Mouse (Mus musculus) kidney, postnatal 0 days (tissue): ENCODE data around the gene Ccn2. TPM values are rescaled to one million over a fixed set of nuclear protein-coding genes. Genes with fewer than 3 reads are reported as not detected.
"Not testable (repeated sequence)": the region's sequence is repeated elsewhere in the genome, so short reads cannot be mapped to it uniquely, and the experiment has no call there.

Source experiments
- ATAC-seq: fragments of 200-750 bp; cut with Nextera tagmentation; replicated peaks from 2 replicates; pipeline ENCODE4 v1.8.0; 2017; ENCODE audit warnings: low read depth, moderate number of reproducible peaks, moderate TSS enrichment, moderate library complexity; ENCODE audit not compliant: low FRiP score
- DNase-seq: peaks from one replicate; pipeline ENCODE4 v3.0.0-alpha.2; 2016; ENCODE audit warnings: low spot score
- H3K27ac ChIP-seq: fragments of 300-500 bp; sonication (generic); 2 replicates; pipeline ENCODE4 v1.5.1; 2014; ENCODE audit warnings: mild to moderate bottlenecking
- H3K27me3 ChIP-seq: fragments of 300-500 bp; sonication (generic); 2 replicates; pipeline ENCODE4 v1.6.1; 2014; ENCODE audit warnings: low read length, mixed read lengths; ENCODE audit not compliant: insufficient read depth
- H3K36me3 ChIP-seq: fragments of 300-500 bp; sonication (generic); 2 replicates; pipeline ENCODE4 v1.6.1; 2014; ENCODE audit warnings: low read length, mixed read lengths; ENCODE audit not compliant: insufficient read depth
- H3K4me1 ChIP-seq: fragments of 300-500 bp; sonication (generic); replicated peaks from 2 replicates; pipeline ENCODE4 v1.6.1; 2014; ENCODE audit warnings: antibody characterized with exemption, low read length, mixed read lengths; ENCODE audit not compliant: insufficient read depth
- H3K4me2 ChIP-seq: fragments of 300-500 bp; sonication (generic); 2 replicates; pipeline ENCODE4 v1.6.1; 2014; ENCODE audit warnings: mild to moderate bottlenecking, low read length, moderate library complexity, mixed read lengths
- H3K4me3 ChIP-seq: fragments of 300-500 bp; sonication (generic); replicated peaks from 2 replicates; pipeline ENCODE4 v1.5.1; 2014; ENCODE audit warnings: low read depth, low read length
- H3K9ac ChIP-seq: fragments of 300-500 bp; sonication (generic); 2 replicates; pipeline ENCODE4 v1.6.1; 2014; ENCODE audit warnings: low read depth, low read length
- H3K9me3 ChIP-seq: fragments of 300-500 bp; sonication (generic); replicated peaks from 2 replicates; pipeline ENCODE4 v1.6.1; 2016; ENCODE audit warnings: low read length, inconsistent platforms, mixed read lengths
- CTCF ChIP-seq: IDR thresholded peaks from 2 replicates; pipeline ENCODE4 v1.5.1; 2016; ENCODE audit warnings: antibody characterized with exemption, low read depth, mild to moderate bottlenecking, moderate library complexity
- WGBS: fragments of 180-500 bp; shearing (Covaris S2); extraction: QIAGEN DNeasy Blood & Tissue Kit; methylation state at CpG from one replicate; pipeline ENCODE4 v1.1.7; 2014; 5-methylcytosine and 5-hydroxymethylcytosine counted together
- polyA plus RNA-seq: library from polyadenylated mRNA; unstranded; fragments of >200 nt; fragmentation: Nextera tagmentation; extraction: Ambion mirVana; gene quantifications from 2 replicates; pipeline ENCODE4 v1.2.1, GENCODE M21; 2015

The Ccn2 gene
- polyA plus RNA-seq, 1 experiment from 2014 or later: 18.4 TPM

DNA sequence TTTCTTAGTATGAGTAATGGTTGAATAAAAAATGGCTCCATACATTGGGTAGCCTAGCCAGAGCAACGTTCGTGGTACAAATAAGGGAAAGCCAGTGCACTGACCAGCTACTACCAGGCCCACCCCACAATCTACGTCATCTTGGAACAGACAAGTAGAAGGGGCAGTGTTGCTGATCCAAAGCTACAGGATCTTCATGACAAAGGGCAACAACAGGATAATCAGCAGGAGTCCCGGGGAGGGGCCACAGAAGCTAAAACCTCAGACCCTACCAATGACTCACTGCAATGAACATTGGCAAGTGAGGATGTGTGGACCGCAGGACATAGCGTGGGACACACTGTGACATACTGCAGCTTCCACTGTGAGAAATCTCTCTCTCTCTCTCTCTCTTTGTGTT is 20.6 kb downstream of the Ccn2 start:
- TF ChIP-seq CTCF: no peak
- DNase-seq (no peak), ATAC-seq (no peak)
- Histone ChIP-seq H3K27ac (no peak overlapping the region), H3K9me3 (no peaks in the 10 kb centered on the region), H3K27me3 (no peaks in the 10 kb centered on the region), H3K4me1 (no peaks in the 10 kb centered on the region), H3K9ac (no peak overlapping the region), H3K4me3 (no peak overlapping the region), H3K36me3 (no peaks in the 10 kb centered on the region), H3K4me2 (no peak overlapping the region)
- WGBS: 88% methylated on average over 6 of the region's 6 CpGs

DNA sequence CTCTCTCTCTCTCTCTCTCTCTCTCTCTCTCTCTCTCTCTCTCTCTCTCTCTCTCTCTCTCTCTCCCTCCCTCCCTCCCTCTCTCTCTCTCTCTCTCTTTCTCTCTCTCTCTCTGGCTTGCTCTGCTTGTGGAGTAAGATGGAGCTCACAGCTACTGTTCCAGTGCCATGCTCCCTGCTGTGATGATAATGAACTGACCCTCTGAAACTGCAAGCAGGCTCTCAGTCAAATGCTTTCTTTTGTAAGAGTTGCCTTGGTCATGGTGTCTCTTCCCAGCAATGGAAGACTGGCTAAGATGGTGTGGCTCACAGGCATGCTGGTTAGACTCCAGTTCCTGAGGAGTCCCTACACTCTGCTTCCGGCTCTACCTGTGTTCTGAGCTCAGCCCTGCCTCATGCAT is 21.3 kb downstream of the Ccn2 start:
- 96% methylated on average over 1 of the region's 1 CpGs for WGBS
- not testable (repeated sequence) for H3K27ac ChIP-seq, H3K9ac ChIP-seq, ATAC-seq, H3K4me3 ChIP-seq, H3K36me3 ChIP-seq, H3K4me1 ChIP-seq, H3K27me3 ChIP-seq, H3K4me2 ChIP-seq, H3K9me3 ChIP-seq, DNase-seq

DNA sequence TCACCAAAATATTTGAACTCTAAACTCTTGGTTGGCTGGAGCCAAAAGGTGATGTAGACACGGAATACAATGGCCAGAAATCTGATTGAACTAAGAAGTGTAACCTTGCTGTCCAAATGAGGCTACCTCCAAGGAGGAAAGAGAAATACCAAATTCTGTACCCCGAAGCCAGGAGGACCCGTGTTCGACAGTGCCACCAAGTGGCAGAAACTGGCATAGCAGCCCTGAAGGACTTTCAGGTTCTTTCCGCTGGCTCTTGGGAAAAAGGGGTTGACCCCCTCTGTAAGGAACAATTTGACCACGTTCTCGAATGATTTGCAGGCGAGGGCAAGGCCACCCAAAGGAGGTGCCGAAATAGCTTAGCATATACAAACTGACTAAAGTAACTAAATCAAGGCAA is 26.3 kb downstream of the Ccn2 start:
- WGBS: 36% methylated on average over 9 of the region's 9 CpGs
- Histone ChIP-seq H3K4me2 (no peak overlapping the region), H3K9ac (no peak overlapping the region), H3K4me3 (no peak overlapping the region), H3K4me1 (no peaks in the 10 kb centered on the region), H3K36me3 (no peaks in the 10 kb centered on the region), H3K9me3 (no peaks in the 10 kb centered on the region), H3K27ac (no peak overlapping the region), H3K27me3 (no peaks in the 10 kb centered on the region)
- ATAC-seq (no peak), DNase-seq (peak; percentile 67)
- TF ChIP-seq CTCF: peak; percentile 90

DNA sequence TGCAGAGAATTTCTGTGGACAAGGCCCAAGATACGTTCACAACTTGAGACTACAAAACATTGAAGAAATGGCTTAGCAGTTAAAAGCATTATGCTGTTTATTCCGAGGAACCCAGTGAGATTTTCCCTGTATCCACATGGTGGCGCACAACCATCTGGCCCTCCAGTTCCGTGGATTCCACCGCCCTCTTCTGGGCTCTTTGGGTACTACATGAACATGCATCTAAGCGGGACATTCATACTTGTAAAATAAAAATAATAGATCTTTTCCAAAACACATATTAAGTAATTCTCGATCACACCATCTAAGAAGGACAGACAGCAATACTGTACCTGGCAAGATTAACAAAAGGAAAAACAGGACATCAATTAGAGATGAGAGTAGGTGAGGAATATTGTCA is 27.3 kb downstream of the Ccn2 start:
- Histone ChIP-seq H3K27ac (no peak overlapping the region), H3K4me3 (no peak overlapping the region), H3K9me3 (no peaks in the 10 kb centered on the region), H3K4me2 (no peak overlapping the region), H3K4me1 (no peaks in the 10 kb centered on the region), H3K27me3 (no peaks in the 10 kb centered on the region), H3K9ac (no peak overlapping the region), H3K36me3 (no peaks in the 10 kb centered on the region)
- ATAC-seq (no peak), DNase-seq (peak; percentile 77)
- peak; percentile 100 for TF ChIP-seq CTCF
- WGBS: 34% methylated on average over 7 of the region's 7 CpGs

DNA sequence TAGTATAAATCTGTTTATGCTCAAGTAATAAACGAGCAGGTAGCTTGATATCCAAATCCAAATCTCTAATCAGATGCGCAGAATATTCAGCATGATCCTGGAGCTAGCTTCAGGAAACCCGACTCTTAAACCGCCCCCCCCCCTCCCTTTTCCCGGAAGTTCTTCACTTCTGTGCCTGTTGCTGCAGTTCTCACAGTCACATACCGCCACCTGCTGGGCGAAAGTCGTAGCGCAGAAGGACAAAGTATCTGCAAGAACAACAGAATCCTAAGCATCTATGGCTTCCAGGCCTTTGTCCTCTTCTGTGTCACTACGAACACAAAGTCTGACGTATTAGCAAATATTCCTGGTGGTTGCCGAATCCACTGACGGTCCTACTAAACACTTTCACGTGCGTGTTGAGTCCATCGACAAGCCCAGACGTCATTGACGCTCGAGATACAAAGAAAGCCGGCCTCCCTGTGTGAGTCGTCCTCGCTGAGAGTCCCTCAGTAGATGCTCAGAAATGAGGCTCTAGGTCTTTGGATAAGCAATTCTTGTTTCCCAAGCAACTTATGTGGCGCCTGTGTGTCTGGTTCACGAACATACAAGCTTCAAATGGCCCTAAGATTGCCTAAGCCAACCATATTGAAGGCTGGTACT is 29.9 kb downstream of the Ccn2 start:
- 41% methylated on average over 23 of the region's 24 CpGs for WGBS
- Histone ChIP-seq H3K36me3 (no peaks in the 10 kb centered on the region), H3K9me3 (no peaks in the 10 kb centered on the region), H3K4me1 (no peaks in the 10 kb centered on the region), H3K9ac (no peak overlapping the region), H3K27ac (no peak overlapping the region), H3K4me3 (no peak overlapping the region), H3K27me3 (no peaks in the 10 kb centered on the region), H3K4me2 (peak overlapping the region; percentile 36)
- peak; percentile 96 for TF ChIP-seq CTCF
- DNase-seq (peak; percentile 88), ATAC-seq (0 out of 2 replicates have a peak, but pooled peaks have one; percentile 40)

DNA sequence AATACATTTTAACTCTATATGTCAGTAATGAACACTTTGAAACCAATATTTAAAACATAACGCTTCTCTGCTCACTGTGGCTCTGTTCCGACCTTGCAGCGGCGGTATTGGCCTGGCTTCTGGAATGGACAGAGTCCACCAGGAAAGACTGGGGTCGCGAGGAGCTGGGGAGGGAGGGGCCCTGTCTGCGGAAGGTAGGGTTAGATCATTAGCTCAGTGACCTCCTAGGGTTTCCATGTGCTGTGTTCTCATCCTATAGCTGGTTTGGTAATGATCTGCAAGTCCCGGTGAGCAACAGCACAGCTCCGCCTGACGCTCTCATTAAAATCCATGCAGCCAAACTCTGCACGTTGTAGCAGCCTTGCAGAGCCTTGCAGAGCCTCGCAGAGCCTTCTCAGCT is 32.0 kb downstream of the Ccn2 start:
- Histone ChIP-seq H3K4me2 (no peak overlapping the region), H3K9me3 (no peaks in the 10 kb centered on the region), H3K27me3 (no peaks in the 10 kb centered on the region), H3K4me3 (no peak overlapping the region), H3K4me1 (no peaks in the 10 kb centered on the region), H3K36me3 (no peaks in the 10 kb centered on the region), H3K27ac (no peak overlapping the region), H3K9ac (no peak overlapping the region)
- ATAC-seq: 0 out of 2 replicates have a peak, but pooled peaks have one; percentile 29
- TF ChIP-seq CTCF: no peak
- WGBS: 70% methylated on average over 12 of the region's 12 CpGs
- no peak for DNase-seq

DNA sequence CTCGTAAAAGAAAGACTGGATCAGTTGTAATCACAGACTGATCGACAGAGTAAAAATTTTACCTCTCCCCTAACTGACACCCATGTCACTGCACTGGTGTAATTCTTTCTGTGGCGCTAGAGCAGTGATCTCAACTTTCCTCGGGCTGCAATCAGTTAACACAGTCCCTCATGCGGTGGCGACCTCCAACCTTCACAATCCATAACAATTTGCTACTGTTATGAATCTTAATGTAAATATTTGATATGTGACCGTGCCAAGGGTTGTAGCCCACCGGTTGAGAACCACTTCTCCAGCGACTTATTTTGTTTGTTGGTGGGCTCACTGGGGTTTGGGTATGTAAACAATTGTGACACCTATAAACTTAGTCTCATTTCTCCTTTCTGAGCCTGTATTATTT is 33.2 kb downstream of the Ccn2 start:
- ATAC-seq (no peak), DNase-seq (no peak)
- Histone ChIP-seq H3K9me3 (no peaks in the 10 kb centered on the region), H3K4me2 (no peak overlapping the region), H3K9ac (no peak overlapping the region), H3K27me3 (no peaks in the 10 kb centered on the region), H3K4me3 (no peak overlapping the region), H3K36me3 (no peaks in the 10 kb centered on the region), H3K27ac (no peak overlapping the region), H3K4me1 (no peaks in the 10 kb centered on the region)
- 72% methylated on average over 9 of the region's 9 CpGs for WGBS
- no peak for TF ChIP-seq CTCF
